Comparison of ENCODE assay signal across 28 mouse cellular contexts in genomic region chr14:54646898-54647636, GRCm38 (mm10). TPM values are rescaled to one million over a fixed set of nuclear protein-coding genes. Genes with fewer than 3 reads are reported as not detected.
DNase-seq lines count a peak whose midpoint lies in the region; ATAC-seq and TF ChIP-seq lines count a peak whose summit lies in the region.
"Had no signal": no experiment of that assay in that cellular context is flagged by ENCODE, and none has a peak within 500 bp of the region (broad histone marks: within the 10 kb centered on the region; RNA-seq: fewer than 3 reads in every experiment).

No protein-coding gene starts in this region.

- no peak for TF ChIP-seq EP300 in liver, postnatal 0 days (IDR thresholded peaks at IDR 0.05; ENCODE audit: low read depth)
- TF ChIP-seq EP300 in lung, postnatal 0 days (IDR thresholded peaks at IDR 0.05): no peak

- peak; percentile 59 for TF ChIP-seq CTCF in hindbrain, postnatal 0 days (IDR thresholded peaks at IDR 0.05; ENCODE audit: low read depth)
- peak; percentile 54 for TF ChIP-seq CTCF in liver, postnatal 0 days (IDR thresholded peaks at IDR 0.05; ENCODE audit: low read depth)
- TF ChIP-seq CTCF in cortical plate, adult 2 months (IDR thresholded peaks at IDR 0.05; ENCODE audit: extremely low read depth, insufficient read depth, low read length): 0 out of 2 replicates have a peak, but pooled peaks have one; percentile 14
- TF ChIP-seq CTCF in lung, postnatal 0 days (IDR thresholded peaks at IDR 0.05): peak; percentile 61

- TF ChIP-seq POLR2A in cortical plate, adult 2 months (IDR thresholded peaks at IDR 0.05; ENCODE audit: extremely low read depth, insufficient read depth, low read length): no peak

- H3K4me1 ChIP-seq in hindbrain, postnatal 0 days (ENCODE audit: insufficient read depth, low read length): peaks cover under 1% of the 10 kb centered on the region
- H3K4me1 ChIP-seq in hindbrain, embryonic 12.5 days: peaks cover 34% of the 10 kb centered on the region
- H3K4me1 ChIP-seq in liver, postnatal 0 days (ENCODE audit: insufficient read depth): no peaks in the 10 kb centered on the region; the same call in 1 of the 2 replicates
- peaks cover 39% of the 10 kb centered on the region for H3K4me1 ChIP-seq in liver, embryonic 12.5 days
- H3K4me1 ChIP-seq in cortical plate, adult 2 months (ENCODE audit: control insufficient read depth, insufficient read depth, low read length): peaks cover 4% of the 10 kb centered on the region; the same call in 1 of the 2 replicates
- no peaks in the 10 kb centered on the region for H3K4me1 ChIP-seq in lung, postnatal 0 days (ENCODE audit: insufficient read depth, low read depth, low read length)

- no peak for DNase-seq in hindbrain, postnatal 0 days (ENCODE audit: low spot score)
- DNase-seq in liver, postnatal 0 days: no peak
- DNase-seq in lung, postnatal 0 days (ENCODE audit: low spot score): peak; percentile 82
- no peak for DNase-seq in thymus, postnatal 36 days
- DNase-seq in spleen, postnatal 36 days (ENCODE audit: low spot score in 2 of 2): no peak
- DNase-seq: adrenal gland, postnatal 36 days; cerebellum, adult 11-12 months; cerebellum, postnatal 25 days; heart, postnatal 14 days; kidney, adult 9 months; right cerebral cortex, postnatal 25 days; thymus, adult 2 months had no signal

- H3K27me3 ChIP-seq in hindbrain, postnatal 0 days (ENCODE audit: insufficient read depth, low read length): no peaks in the 10 kb centered on the region
- H3K27me3 ChIP-seq in hindbrain, embryonic 12.5 days: no peaks in the 10 kb centered on the region
- no peaks in the 10 kb centered on the region for H3K27me3 ChIP-seq in liver, postnatal 0 days (ENCODE audit: insufficient read depth, low read length)
- H3K27me3 ChIP-seq in liver, embryonic 12.5 days (replicated peaks): no peaks in the 10 kb centered on the region
- no peaks in the 10 kb centered on the region for H3K27me3 ChIP-seq in lung, postnatal 0 days (replicated peaks; ENCODE audit: insufficient read depth, low read length)
- H3K27me3 ChIP-seq: forebrain, embryonic 12.5 days; limb, embryonic 15.5 days; stomach, embryonic 15.5 days had no signal

- H3K27ac ChIP-seq in hindbrain, postnatal 0 days: no peak overlapping the region
- no peak overlapping the region for H3K27ac ChIP-seq in hindbrain, embryonic 12.5 days
- H3K27ac ChIP-seq in liver, postnatal 0 days (ENCODE audit: low read depth): no peak overlapping the region
- H3K27ac ChIP-seq in liver, embryonic 12.5 days: no peak overlapping the region
- no peak overlapping the region for H3K27ac ChIP-seq in cortical plate, adult 2 months (ENCODE audit: insufficient read depth, low read length)
- no peak overlapping the region for H3K27ac ChIP-seq in lung, postnatal 0 days (ENCODE audit: low read length)
- H3K27ac ChIP-seq: embryonic facial prominence, embryonic 10.5 days; forebrain, embryonic 12.5 days; heart, embryonic 10.5 days; limb, embryonic 15.5 days; stomach, embryonic 15.5 days had no signal

- no peak for ATAC-seq in hindbrain, postnatal 0 days
- ATAC-seq in hindbrain, embryonic 12.5 days (ENCODE audit: low FRiP score): no peak
- no peak for ATAC-seq in liver, postnatal 0 days
- ATAC-seq in liver, embryonic 12.5 days: no peak
- peak; percentile 73 for ATAC-seq in lung, postnatal 0 days
- ATAC-seq: hindbrain, embryonic 16.5 days had no signal

- no peak overlapping the region for H3K4me2 ChIP-seq in hindbrain, postnatal 0 days (ENCODE audit: low read depth, low read length)
- no peak overlapping the region for H3K4me2 ChIP-seq in hindbrain, embryonic 12.5 days (replicated peaks)
- no peak overlapping the region for H3K4me2 ChIP-seq in liver, postnatal 0 days (ENCODE audit: low read depth, low read length)
- no peak overlapping the region for H3K4me2 ChIP-seq in liver, embryonic 12.5 days
- no peak overlapping the region for H3K4me2 ChIP-seq in lung, postnatal 0 days (replicated peaks; ENCODE audit: low read depth, low read length)
- H3K4me2 ChIP-seq: forebrain, embryonic 12.5 days; limb, embryonic 15.5 days; stomach, embryonic 15.5 days had no signal

- H3K9me3 ChIP-seq in hindbrain, postnatal 0 days (ENCODE audit: low read length): no peaks in the 10 kb centered on the region
- no peaks in the 10 kb centered on the region for H3K9me3 ChIP-seq in hindbrain, embryonic 12.5 days (replicated peaks)
- no peaks in the 10 kb centered on the region for H3K9me3 ChIP-seq in liver, postnatal 0 days (ENCODE audit: low read length)
- no peaks in the 10 kb centered on the region for H3K9me3 ChIP-seq in liver, embryonic 12.5 days (replicated peaks)
- no peaks in the 10 kb centered on the region for H3K9me3 ChIP-seq in lung, postnatal 0 days (ENCODE audit: low read length)
- H3K9me3 ChIP-seq: embryonic facial prominence, embryonic 10.5 days; forebrain, embryonic 12.5 days; heart, embryonic 10.5 days; limb, embryonic 15.5 days; stomach, embryonic 15.5 days had no signal

- no peak overlapping the region for H3K4me3 ChIP-seq in hindbrain, postnatal 0 days (ENCODE audit: low read length)
- H3K4me3 ChIP-seq in hindbrain, embryonic 12.5 days: no peak overlapping the region
- no peak overlapping the region for H3K4me3 ChIP-seq in liver, postnatal 0 days (ENCODE audit: low read depth, low read length)
- H3K4me3 ChIP-seq in liver, embryonic 12.5 days: no peak overlapping the region
- no peak overlapping the region for H3K4me3 ChIP-seq in cortical plate, adult 2 months (ENCODE audit: insufficient read depth, low read length)
- no peak overlapping the region for H3K4me3 ChIP-seq in lung, postnatal 0 days (ENCODE audit: low read depth, low read length)
- H3K4me3 ChIP-seq: embryonic facial prominence, embryonic 10.5 days; forebrain, embryonic 12.5 days; heart, embryonic 10.5 days; limb, embryonic 15.5 days; stomach, embryonic 15.5 days had no signal

- WGBS in hindbrain, postnatal 0 days: 95% methylated on average over 8 of the region's 8 CpGs
- WGBS in hindbrain, embryonic 12.5 days: 96% methylated on average over 8 of the region's 8 CpGs
- WGBS in liver, postnatal 0 days (ENCODE audit: insufficient replicate concordance): 89% methylated on average over 8 of the region's 8 CpGs
- 91% methylated on average over 8 of the region's 8 CpGs for WGBS in liver, embryonic 12.5 days (ENCODE audit: insufficient replicate concordance)
- WGBS in lung, postnatal 0 days: 71% methylated on average over 8 of the region's 8 CpGs

- peaks cover 87% of the 10 kb centered on the region for H3K36me3 ChIP-seq in hindbrain, postnatal 0 days (ENCODE audit: insufficient read depth, low read length)
- peaks cover 95% of the 10 kb centered on the region for H3K36me3 ChIP-seq in hindbrain, embryonic 12.5 days
- peaks cover 93% of the 10 kb centered on the region for H3K36me3 ChIP-seq in liver, postnatal 0 days (replicated peaks; ENCODE audit: insufficient read depth, low read length)
- peaks cover 99% of the 10 kb centered on the region for H3K36me3 ChIP-seq in liver, embryonic 12.5 days
- H3K36me3 ChIP-seq in lung, postnatal 0 days (ENCODE audit: insufficient read depth, low read length): peaks cover 54% of the 10 kb centered on the region

- H3K9ac ChIP-seq in hindbrain, postnatal 0 days (replicated peaks; ENCODE audit: low read length): no peak overlapping the region
- H3K9ac ChIP-seq in hindbrain, embryonic 12.5 days: no peak overlapping the region
- no peak overlapping the region for H3K9ac ChIP-seq in liver, postnatal 0 days (replicated peaks)
- H3K9ac ChIP-seq in liver, embryonic 12.5 days: no peak overlapping the region
- no peak overlapping the region for H3K9ac ChIP-seq in lung, postnatal 0 days (replicated peaks; ENCODE audit: low read depth)
- H3K9ac ChIP-seq: forebrain, embryonic 12.5 days; limb, embryonic 15.5 days; stomach, embryonic 15.5 days had no signal

RNA-seq across cellular contexts. Expression of gene Cdh24, which starts 5.9 kb away (rescaled TPM):
- total RNA-seq in hindbrain, postnatal 0 days (2014; rRNA removed): 42.7 and 49.2 TPM in 2 replicates
- 7.2 and 7.6 TPM in 2 replicates for polyA plus RNA-seq in hindbrain, postnatal 0 days (2015; fragmentation: Nextera tagmentation; extraction: Ambion mirVana)
- 10.3 and 10.9 TPM in 2 replicates for polyA plus RNA-seq in hindbrain, embryonic 12.5 days (2016; fragmentation: Nextera tagmentation; extraction: Ambion mirVana)
- polyA plus RNA-seq in liver, postnatal 0 days (2015; fragmentation: Nextera tagmentation; extraction: Ambion mirVana): 0.09 and 0.11 TPM in 2 replicates
- polyA plus RNA-seq in liver, embryonic 12.5 days (2016; fragmentation: Nextera tagmentation; extraction: Ambion mirVana): 0.61 and 1.0 TPM in 2 replicates
- 13.3 and 18.6 TPM in 2 replicates for polyA plus RNA-seq in cortical plate, adult 2 months (2012; rRNA removed)
- 0.32 and 0.50 TPM in 2 replicates for polyA plus RNA-seq in lung, postnatal 0 days (2015; fragmentation: Nextera tagmentation; extraction: Ambion mirVana)

RNA-seq across cellular contexts. Expression of gene Gm17606, which starts 6.3 kb away (rescaled TPM):
- not detected in 2 replicates for total RNA-seq in hindbrain, postnatal 0 days (2014; rRNA removed)
- polyA plus RNA-seq in hindbrain, postnatal 0 days (2015; fragmentation: Nextera tagmentation; extraction: Ambion mirVana): not detected in 2 replicates
- not detected in 2 replicates for polyA plus RNA-seq in hindbrain, embryonic 12.5 days (2016; fragmentation: Nextera tagmentation; extraction: Ambion mirVana)
- polyA plus RNA-seq in liver, postnatal 0 days (2015; fragmentation: Nextera tagmentation; extraction: Ambion mirVana): not detected in 2 replicates
- not detected in 2 replicates for polyA plus RNA-seq in liver, embryonic 12.5 days (2016; fragmentation: Nextera tagmentation; extraction: Ambion mirVana)
- polyA plus RNA-seq in cortical plate, adult 2 months (2012; rRNA removed): not detected in 2 replicates
- not detected in 2 replicates for polyA plus RNA-seq in lung, postnatal 0 days (2015; fragmentation: Nextera tagmentation; extraction: Ambion mirVana)
- total RNA-seq: adrenal gland, postnatal 36 days; ES-E14; gastrocnemius, postnatal 4 days; heart, postnatal 14 days; layer of hippocampus, postnatal 25 days; left cerebral cortex, postnatal 14 days had no signal
- polyA plus RNA-seq: embryonic facial prominence, embryonic 10.5 days; forebrain, embryonic 12.5 days; heart, embryonic 10.5 days; hindbrain, embryonic 16.5 days; large intestine, adult 2 months; spleen, adult 2 months; stomach, embryonic 15.5 days; thymus, adult 2 months; urinary bladder, adult 2 months had no signal

RNA-seq across cellular contexts. Expression of gene Psmb11, which starts 25.8 kb away (rescaled TPM):
- 0.05 TPM in 1 of 2 replicates, not detected in the other for total RNA-seq in hindbrain, postnatal 0 days (2014; rRNA removed)
- 0.16 and 0.21 TPM in 2 replicates for polyA plus RNA-seq in hindbrain, postnatal 0 days (2015; fragmentation: Nextera tagmentation; extraction: Ambion mirVana)
- polyA plus RNA-seq in hindbrain, embryonic 12.5 days (2016; fragmentation: Nextera tagmentation; extraction: Ambion mirVana): not detected in 2 replicates
- polyA plus RNA-seq in liver, postnatal 0 days (2015; fragmentation: Nextera tagmentation; extraction: Ambion mirVana): not detected in 2 replicates
- polyA plus RNA-seq in liver, embryonic 12.5 days (2016; fragmentation: Nextera tagmentation; extraction: Ambion mirVana): not detected in 2 replicates
- 0.17 and 0.23 TPM in 2 replicates for polyA plus RNA-seq in cortical plate, adult 2 months (2012; rRNA removed)
- polyA plus RNA-seq in lung, postnatal 0 days (2015; fragmentation: Nextera tagmentation; extraction: Ambion mirVana): 0.04 TPM in 1 of 2 replicates, not detected in the other
- total RNA-seq: adrenal gland, postnatal 36 days; ES-E14; gastrocnemius, postnatal 4 days had no signal
- polyA plus RNA-seq: heart, embryonic 10.5 days; large intestine, adult 2 months; limb, embryonic 15.5 days; spleen, adult 2 months; urinary bladder, adult 2 months had no signal

RNA-seq across cellular contexts. Expression of gene Psmb5, which starts 29.2 kb away (rescaled TPM):
- 181 and 204 TPM in 2 replicates for total RNA-seq in hindbrain, postnatal 0 days (2014; rRNA removed)
- 411 and 417 TPM in 2 replicates for polyA plus RNA-seq in hindbrain, postnatal 0 days (2015; fragmentation: Nextera tagmentation; extraction: Ambion mirVana)
- 354 and 376 TPM in 2 replicates for polyA plus RNA-seq in hindbrain, embryonic 12.5 days (2016; fragmentation: Nextera tagmentation; extraction: Ambion mirVana)
- 148 and 157 TPM in 2 replicates for polyA plus RNA-seq in liver, postnatal 0 days (2015; fragmentation: Nextera tagmentation; extraction: Ambion mirVana)
- 281 and 292 TPM in 2 replicates for polyA plus RNA-seq in liver, embryonic 12.5 days (2016; fragmentation: Nextera tagmentation; extraction: Ambion mirVana)
- polyA plus RNA-seq in cortical plate, adult 2 months (2012; rRNA removed): 181 and 197 TPM in 2 replicates
- polyA plus RNA-seq in lung, postnatal 0 days (2015; fragmentation: Nextera tagmentation; extraction: Ambion mirVana): 231 and 251 TPM in 2 replicates

RNA-seq across cellular contexts. Expression of gene 1700123O20Rik, which starts 38.9 kb away (rescaled TPM):
- total RNA-seq in hindbrain, postnatal 0 days (2014; rRNA removed): 29.6 and 37.9 TPM in 2 replicates
- 64.1 and 67.7 TPM in 2 replicates for polyA plus RNA-seq in hindbrain, postnatal 0 days (2015; fragmentation: Nextera tagmentation; extraction: Ambion mirVana)
- 83.3 and 86.4 TPM in 2 replicates for polyA plus RNA-seq in hindbrain, embryonic 12.5 days (2016; fragmentation: Nextera tagmentation; extraction: Ambion mirVana)
- 50.9 and 53.3 TPM in 2 replicates for polyA plus RNA-seq in liver, postnatal 0 days (2015; fragmentation: Nextera tagmentation; extraction: Ambion mirVana)
- 51.6 and 53.9 TPM in 2 replicates for polyA plus RNA-seq in liver, embryonic 12.5 days (2016; fragmentation: Nextera tagmentation; extraction: Ambion mirVana)
- 35.1 and 37.9 TPM in 2 replicates for polyA plus RNA-seq in cortical plate, adult 2 months (2012; rRNA removed)
- polyA plus RNA-seq in lung, postnatal 0 days (2015; fragmentation: Nextera tagmentation; extraction: Ambion mirVana): 63.0 and 67.5 TPM in 2 replicates
